Mouse (Mus musculus) thymus, adult 2 months (tissue): ENCODE data around the gene Sorbs1. TPM values are rescaled to one million over a fixed set of nuclear protein-coding genes. Genes with fewer than 3 reads are reported as not detected.

ENCODE experiments used
- DNase-seq: peaks from one replicate; pipeline ENCODE4 v3.0.0; 2021
- H3K27ac ChIP-seq: fragments of 200-500 bp; 2 replicates; pipeline ENCODE4 v1.5.1; 2012; ENCODE audit warnings: low read length, control low read depth; ENCODE audit not compliant: control insufficient read depth, insufficient read depth
- H3K27me3 ChIP-seq: fragments of 200-500 bp; 2 replicates; pipeline ENCODE4 v1.6.1; 2012; ENCODE audit warnings: mild to moderate bottlenecking, low read length, moderate library complexity, mixed read lengths; ENCODE audit not compliant: control insufficient read depth, insufficient read depth
- H3K36me3 ChIP-seq: fragments of 200-500 bp; 2 replicates; pipeline ENCODE4 v1.6.1; 2012; ENCODE audit warnings: mild to moderate bottlenecking, low read length, moderate library complexity; ENCODE audit not compliant: control insufficient read depth, insufficient read depth
- H3K4me1 ChIP-seq: fragments of 200-500 bp; replicated peaks from 2 replicates; pipeline ENCODE4 v1.6.1; 2012; ENCODE audit warnings: low read length; ENCODE audit not compliant: control insufficient read depth, insufficient read depth
- H3K4me3 ChIP-seq: fragments of 200-500 bp; 2 replicates; pipeline ENCODE4 v1.5.1; 2012; ENCODE audit warnings: mild to moderate bottlenecking, low read length, control low read depth, moderate library complexity; ENCODE audit not compliant: control insufficient read depth, insufficient read depth
- CTCF ChIP-seq: fragments of 200-500 bp; IDR thresholded peaks from 2 replicates; pipeline ENCODE4 v1.5.1; 2012; ENCODE audit warnings: mild to moderate bottlenecking, control low read depth, low read length, moderate library complexity, borderline replicate concordance; ENCODE audit not compliant: control insufficient read depth, poor library complexity, insufficient read depth; ENCODE audit errors: extremely low read depth
- POLR2A ChIP-seq: fragments of 200-500 bp; IDR thresholded peaks from 2 replicates; pipeline ENCODE4 v1.6.1; 2012; ENCODE audit warnings: mild to moderate bottlenecking, low read length, control low read depth, moderate library complexity; ENCODE audit not compliant: control insufficient read depth, poor library complexity, insufficient read depth; ENCODE audit errors: extremely low read depth
- WGBS: fragments of 180-500 bp; shearing (Covaris S2); methylation state at CpG from one replicate; pipeline ENCODE4 v1.1.7; 2018; 5-methylcytosine and 5-hydroxymethylcytosine counted together
- polyA plus RNA-seq: library from polyadenylated mRNA; depleted of rRNA; stranded (reverse); fragments of >200 nt; gene quantifications from 2 replicates; pipeline ENCODE4 v1.2.3, GENCODE M21; 2012

The Sorbs1 gene
- polyA plus RNA-seq, 1 experiment, result 14.0 TPM

GRCm38 (mm10) chr19:40254741-40255140 is 258.8 kb downstream of the Sorbs1 start:
- Histone ChIP-seq H3K36me3 (peaks cover 12% of the 10 kb centered on the region), H3K27me3 (no peaks in the 10 kb centered on the region), H3K4me1 (peaks cover 20% of the 10 kb centered on the region), H3K4me3 (no peak overlapping the region), H3K27ac (no peak overlapping the region)
- no peak for TF ChIP-seq CTCF
- TF ChIP-seq POLR2A, result no peak
- 94% methylated on average over 3 of the region's 3 CpGs for WGBS
- DNase-seq, result no peak

- no peak for DNase-seq
- H3K27me3 ChIP-seq, result no peaks in the 10 kb centered on the region
- H3K4me3 ChIP-seq, result no peak overlapping the region
- H3K27ac ChIP-seq, result no peak overlapping the region
- WGBS, result 74% methylated on average over 13 of the region's 13 CpGs
- no peak for TF ChIP-seq POLR2A
- TF ChIP-seq CTCF, result no peak
- peaks cover 20% of the 10 kb centered on the region for H3K4me1 ChIP-seq
- H3K36me3 ChIP-seq, result peaks cover 20% of the 10 kb centered on the region
Measured at GRCm38 (mm10) chr19:40253768-40254167, 259.8 kb downstream of the Sorbs1 start.

GRCm38 (mm10) chr19:40251115-40251514 is 262.5 kb downstream of the Sorbs1 start:
- DNase-seq, result no peak
- WGBS, result 92% methylated on average over 4 of the region's 4 CpGs

GRCm38 (mm10) chr19:40249352-40249751 is 264.2 kb downstream of the Sorbs1 start:
- H3K4me1 ChIP-seq, result 0 out of 2 replicates have a peak, but pooled peaks cover 2% of the 10 kb centered on the region

More at GRCm38 (mm10) chr19:40251115-40251514, 262.5 kb downstream of the Sorbs1 start:
- Histone ChIP-seq H3K36me3 (peaks cover 20% of the 10 kb centered on the region), H3K4me1 (0 out of 2 replicates have a peak, but pooled peaks cover 6% of the 10 kb centered on the region), H3K27me3 (no peaks in the 10 kb centered on the region), H3K4me3 (no peak overlapping the region), H3K27ac (no peak overlapping the region)
- TF ChIP-seq CTCF (no peak), POLR2A (no peak)

GRCm38 (mm10) chr19:40248476-40248875 is 265.1 kb downstream of the Sorbs1 start:
- Histone ChIP-seq H3K36me3 (peaks cover 20% of the 10 kb centered on the region), H3K4me1 (0 out of 2 replicates have a peak, but pooled peaks cover 2% of the 10 kb centered on the region), H3K27ac (no peak overlapping the region), H3K4me3 (no peak overlapping the region), H3K27me3 (no peaks in the 10 kb centered on the region)
- TF ChIP-seq POLR2A (no peak), CTCF (no peak)
- DNase-seq, result no peak
- WGBS, result 96% methylated on average over 5 of the region's 5 CpGs

More at GRCm38 (mm10) chr19:40249352-40249751, 264.2 kb downstream of the Sorbs1 start:
- Histone ChIP-seq H3K27me3 (no peaks in the 10 kb centered on the region), H3K27ac (no peak overlapping the region), H3K36me3 (peaks cover 20% of the 10 kb centered on the region), H3K4me3 (no peak overlapping the region)
- 91% methylated on average over 11 of the region's 11 CpGs for WGBS
- no peak for DNase-seq
- no peak for TF ChIP-seq POLR2A
- TF ChIP-seq CTCF, result no peak

- TF ChIP-seq POLR2A, result no peak
- TF ChIP-seq CTCF, result no peak
- H3K4me3 ChIP-seq, result no peak overlapping the region
- H3K4me1 ChIP-seq, result no peaks in the 10 kb centered on the region
- H3K27me3 ChIP-seq, result no peaks in the 10 kb centered on the region
- DNase-seq, result no peak
- H3K27ac ChIP-seq, result no peak overlapping the region
- peaks cover 28% of the 10 kb centered on the region for H3K36me3 ChIP-seq
- 87% methylated on average over 5 of the region's 5 CpGs for WGBS
Measured at GRCm38 (mm10) chr19:40247268-40247666, 266.3 kb downstream of the Sorbs1 start.
